Mouse (Mus musculus): ENCODE data around the gene Pak7. TPM values are rescaled to one million over a fixed set of nuclear protein-coding genes. Genes with fewer than 3 reads are reported as not detected.

Gene Pak7
- polyA plus RNA-seq, 1 experiment from 2014 or later = 27.9 TPM

- no peaks in the 10 kb centered on the region for H3K4me1 ChIP-seq (replicated peaks)
- H3K9me3 ChIP-seq = no peaks in the 10 kb centered on the region
- 0 out of 2 replicates have a peak, but pooled peaks cover 5% of the 10 kb centered on the region for H3K36me3 ChIP-seq
- H3K27ac ChIP-seq (replicated peaks) = no peak overlapping the region
- H3K27me3 ChIP-seq = no peaks in the 10 kb centered on the region
- no peak overlapping the region for H3K4me2 ChIP-seq
- H3K4me3 ChIP-seq = no peak overlapping the region
- no peak overlapping the region for H3K9ac ChIP-seq
- no peak for ATAC-seq (ENCODE audit: low FRiP score, low read depth)
- WGBS = 87% methylated on average over 3 of the region's 3 CpGs
Observed at GRCm38 (mm10) chr2:136097143-136097542, 290.6 kb downstream of the Pak7 start.

- Histone ChIP-seq H3K9ac (no peak overlapping the region), H3K27me3 (no peaks in the 10 kb centered on the region), H3K9me3 (no peaks in the 10 kb centered on the region), H3K27ac (replicated peaks) (no peak overlapping the region), H3K4me1 (replicated peaks) (no peaks in the 10 kb centered on the region), H3K4me2 (no peak overlapping the region), H3K36me3 (0 out of 2 replicates have a peak, but pooled peaks cover 5% of the 10 kb centered on the region), H3K4me3 (no peak overlapping the region)
- ATAC-seq (ENCODE audit: low FRiP score, low read depth) = no peak
- whole genome bisulfite sequencing = 80% methylated on average over 2 of the region's 2 CpGs
Observed at GRCm38 (mm10) chr2:136095978-136096377, 291.8 kb downstream of the Pak7 start.

- WGBS = 40% methylated on average over 1 of the region's 1 CpGs
- Histone ChIP-seq H3K9me3 (no peaks in the 10 kb centered on the region), H3K36me3 (peaks cover 3% of the 10 kb centered on the region; the same call in 1 of the 2 replicates), H3K4me1 (replicated peaks) (peaks cover 4% of the 10 kb centered on the region), H3K27me3 (0 out of 2 replicates have a peak, but pooled peaks cover 2% of the 10 kb centered on the region), H3K4me2 (peak overlapping the region; percentile 42), H3K4me3 (no peak overlapping the region), H3K27ac (replicated peaks) (peak overlapping the region; percentile 63), H3K9ac (no peak overlapping the region)
- ATAC-seq (ENCODE audit: low FRiP score, low read depth) = no peak
Observed at GRCm38 (mm10) chr2:136064356-136064755, 323.4 kb downstream of the Pak7 start.

- H3K9me3 ChIP-seq = no peaks in the 10 kb centered on the region
- under 1% methylated on average over 37 of the region's 37 CpGs for WGBS
- ATAC-seq (ENCODE audit: low FRiP score, low read depth) = peak; percentile 50; the same call in 1 of the 2 replicates
- H3K4me1 ChIP-seq (replicated peaks) = peaks cover 17% of the 10 kb centered on the region
- peak overlapping the region; percentile 46 for H3K4me3 ChIP-seq
- H3K36me3 ChIP-seq = no peaks in the 10 kb centered on the region
- 0 out of 2 replicates have a peak, but pooled peaks cover 2% of the 10 kb centered on the region for H3K27me3 ChIP-seq
- peak overlapping the region; percentile 72 for H3K4me2 ChIP-seq
- peak overlapping the region; percentile 90 for H3K27ac ChIP-seq (replicated peaks)
- H3K9ac ChIP-seq = peak overlapping the region; percentile 59
Observed at GRCm38 (mm10) chr2:136059029-136059669, 328.6 kb downstream of the Pak7 start.

- no peaks in the 10 kb centered on the region for H3K36me3 ChIP-seq
- peak overlapping the region; percentile 46 for H3K4me3 ChIP-seq
- H3K4me1 ChIP-seq (replicated peaks) = peaks cover 17% of the 10 kb centered on the region
- peak overlapping the region; percentile 59 for H3K9ac ChIP-seq
- H3K27ac ChIP-seq (replicated peaks) = peak overlapping the region; percentile 90
- no peaks in the 10 kb centered on the region for H3K9me3 ChIP-seq
- H3K27me3 ChIP-seq = 0 out of 2 replicates have a peak, but pooled peaks cover 2% of the 10 kb centered on the region
- peak overlapping the region; percentile 72 for H3K4me2 ChIP-seq
- peak; percentile 45; the same call in 1 of the 2 replicates for ATAC-seq (ENCODE audit: low FRiP score, low read depth)
- 2% methylated on average over 7 of the region's 7 CpGs for WGBS
Observed at GRCm38 (mm10) chr2:136058398-136058797, 329.4 kb downstream of the Pak7 start.

- WGBS = 3% methylated on average over 19 of the region's 19 CpGs
- H3K27ac ChIP-seq (replicated peaks) = peak overlapping the region; percentile 90
- ATAC-seq (ENCODE audit: low FRiP score, low read depth) = peak; percentile 68; the same call in 1 of the 2 replicates
Observed at GRCm38 (mm10) chr2:136057861-136058331, 329.9 kb downstream of the Pak7 start.

GRCm38 (mm10) chr2:136051688-136052289 is 336.0 kb downstream of the Pak7 start, which contains the start of gene Lamp5:
TSS of gene Lamp5 (plus strand) at chr2:136052239.
- H3K9ac ChIP-seq = peak within 1 kb of the TSS; percentile 46
- peak within 1 kb of the TSS; percentile 53 for H3K4me2 ChIP-seq
- peak; percentile 44 for ATAC-seq (ENCODE audit: low FRiP score, low read depth)
- H3K27me3 ChIP-seq = no peaks in the 10 kb centered on the region
- H3K4me3 ChIP-seq = peak within 1 kb of the TSS; percentile 30
- H3K4me1 ChIP-seq (replicated peaks) = peaks cover 15% of the 10 kb centered on the region
- peak within 1 kb of the TSS; percentile 77 for H3K27ac ChIP-seq (replicated peaks)
- no peaks in the 10 kb centered on the region for H3K9me3 ChIP-seq
- WGBS = 5% methylated on average over 8 of the region's 8 CpGs
- H3K36me3 ChIP-seq = no peaks in the 10 kb centered on the region

More at GRCm38 (mm10) chr2:136057861-136058331, 329.9 kb downstream of the Pak7 start:
- Histone ChIP-seq H3K9ac (peak overlapping the region; percentile 59), H3K4me1 (replicated peaks) (peaks cover 17% of the 10 kb centered on the region), H3K36me3 (no peaks in the 10 kb centered on the region), H3K4me2 (peak overlapping the region; percentile 72), H3K9me3 (no peaks in the 10 kb centered on the region), H3K4me3 (peak overlapping the region; percentile 46), H3K27me3 (0 out of 2 replicates have a peak, but pooled peaks cover 2% of the 10 kb centered on the region)

- Histone ChIP-seq H3K36me3 (no peaks in the 10 kb centered on the region), H3K27me3 (no peaks in the 10 kb centered on the region), H3K9ac (peak overlapping the region; percentile 46), H3K4me1 (replicated peaks) (peaks cover 15% of the 10 kb centered on the region), H3K9me3 (no peaks in the 10 kb centered on the region), H3K4me3 (peak overlapping the region; percentile 30), H3K27ac (replicated peaks) (peak overlapping the region; percentile 77), H3K4me2 (peak overlapping the region; percentile 53)
- whole genome bisulfite sequencing = 17% methylated on average over 27 of the region's 27 CpGs
- peak; percentile 84 for ATAC-seq (ENCODE audit: low FRiP score, low read depth)
Observed at GRCm38 (mm10) chr2:136050793-136051615, 336.8 kb downstream of the Pak7 start.

GRCm38 (mm10) chr2:136048464-136048863 is 339.3 kb downstream of the Pak7 start:
- ATAC-seq (ENCODE audit: low FRiP score, low read depth) = no peak
- Histone ChIP-seq H3K27me3 (no peaks in the 10 kb centered on the region), H3K36me3 (no peaks in the 10 kb centered on the region), H3K9ac (no peak overlapping the region), H3K9me3 (no peaks in the 10 kb centered on the region), H3K4me2 (no peak overlapping the region), H3K27ac (replicated peaks) (no peak overlapping the region), H3K4me3 (no peak overlapping the region), H3K4me1 (replicated peaks) (peaks cover 15% of the 10 kb centered on the region)
- WGBS = 71% methylated on average over 4 of the region's 4 CpGs

Measured in hindbrain, embryonic 15.5 days (tissue).